Mouse (Mus musculus) right cerebral cortex, postnatal 4 days (tissue): ENCODE data around the gene Wnt3a.
"Not testable (repeated sequence)": the region's sequence is repeated elsewhere in the genome, so short reads cannot be mapped to it uniquely, and the experiment has no call there.

ENCODE experiments used
- DNase-seq: peaks from one replicate; pipeline ENCODE4 v3.0.0-alpha.2; 2022

Wnt3a gene

DNA sequence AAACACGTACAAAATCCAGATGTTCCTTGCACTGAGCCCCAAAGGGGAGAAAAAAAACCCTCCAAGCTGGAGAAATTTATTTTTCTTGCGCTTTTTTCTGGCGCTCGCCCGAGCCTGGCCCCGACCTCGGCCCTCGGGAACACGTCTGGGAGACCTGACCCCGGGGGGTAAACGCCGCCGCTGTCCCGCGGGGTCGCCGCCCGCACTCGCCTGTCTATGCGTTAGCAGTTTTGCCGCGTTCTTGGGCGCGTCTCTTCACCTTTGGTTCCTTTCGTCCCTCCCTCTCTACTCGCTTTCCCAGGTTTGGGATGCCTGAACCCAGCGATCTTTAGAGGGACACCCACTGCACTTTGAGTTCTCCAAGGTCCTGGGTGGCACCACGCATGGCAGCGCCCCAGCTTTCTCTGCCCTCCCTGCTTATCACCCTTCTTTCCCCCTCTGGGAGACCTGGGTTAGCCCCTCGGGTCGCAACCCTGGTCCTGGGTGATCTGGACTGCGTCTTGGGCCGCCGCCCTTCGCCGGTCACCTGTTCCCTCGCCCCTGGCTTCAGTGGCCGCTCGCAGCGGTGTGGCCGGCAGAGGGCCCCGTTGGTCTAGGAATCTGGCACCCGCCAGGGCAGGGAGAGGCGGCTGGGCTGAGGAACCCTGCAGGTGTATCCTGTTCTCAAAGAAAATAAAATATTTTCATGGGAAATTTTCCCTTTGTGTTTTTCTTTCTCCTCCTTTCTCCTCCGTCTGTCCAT is 17.0 kb upstream of the Wnt3a start:
- peak; percentile 74 for DNase-seq

DNA sequence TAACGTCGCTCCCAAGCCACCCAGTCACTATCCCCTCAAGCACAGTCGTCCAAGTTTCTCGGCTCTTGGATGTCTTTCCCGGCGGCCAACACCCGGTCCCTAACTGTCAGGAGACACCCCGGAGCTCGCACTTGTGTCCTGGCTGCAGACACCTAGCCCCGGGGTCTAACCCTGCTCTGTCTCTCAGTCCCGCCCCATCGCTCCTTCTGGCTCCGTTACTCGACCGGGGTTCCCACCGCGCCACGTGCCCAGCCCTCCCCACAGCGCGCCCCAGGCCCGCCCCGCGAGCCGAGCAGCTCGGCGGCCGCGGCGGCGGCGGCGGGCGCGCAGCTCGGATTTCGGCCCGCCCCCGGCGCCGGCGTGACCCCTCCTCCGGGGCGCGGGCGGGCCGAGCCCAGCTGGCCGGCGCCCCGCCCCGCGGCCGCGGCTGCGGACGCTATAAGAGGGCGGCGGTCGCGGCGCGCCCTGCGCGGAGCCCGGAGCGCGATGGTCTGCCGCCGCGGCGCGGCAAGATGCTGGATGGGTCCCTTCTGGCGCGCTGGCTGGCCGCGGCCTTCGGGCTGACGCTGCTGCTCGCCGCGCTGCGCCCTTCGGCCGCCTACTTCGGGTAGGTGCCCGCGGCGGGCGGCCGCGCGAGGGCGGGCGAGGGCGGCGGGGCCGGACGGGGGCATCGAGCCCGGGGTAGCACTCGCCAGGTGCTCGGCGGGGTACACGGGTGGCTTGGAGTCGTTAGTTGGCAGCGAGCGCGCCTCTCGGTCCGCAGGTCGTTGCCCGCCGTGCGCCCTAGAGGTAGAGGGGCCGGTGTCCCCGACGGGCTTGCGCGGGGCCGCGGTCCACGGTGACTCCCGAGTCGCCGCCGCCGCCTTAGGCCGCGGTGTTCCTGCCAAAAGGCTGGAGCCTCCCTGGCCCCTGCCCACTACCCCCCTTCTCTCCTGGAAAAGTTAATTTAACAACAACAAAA is 16.2 kb upstream of the Wnt3a start, which contains the start of gene Wnt9a:
Gene Wnt9a (plus strand): TSS at position 468 of the 961 bp plus-strand sequence.
- peak; percentile 43 for DNase-seq

DNA sequence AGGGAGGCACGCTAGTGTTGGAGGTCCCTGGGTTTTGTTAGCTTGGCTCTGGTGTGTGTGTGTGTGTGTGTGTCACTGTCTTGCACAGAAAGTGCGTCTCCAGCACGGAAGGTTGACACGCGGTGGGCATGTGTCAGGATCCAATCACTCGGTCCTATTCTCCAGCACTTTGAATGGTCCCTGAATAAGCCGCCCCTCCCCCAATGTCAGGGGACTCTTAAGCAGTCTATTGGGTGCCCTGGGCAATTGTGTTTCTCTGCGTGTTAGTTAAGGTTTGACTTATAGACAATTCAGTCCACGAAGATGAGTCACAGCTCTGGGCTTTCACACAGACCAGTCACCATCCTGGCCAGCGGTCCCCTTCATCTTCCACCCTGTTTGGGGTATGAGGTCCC is 15.3 kb upstream of the Wnt3a start:
- DNase-seq: no peak

DNA sequence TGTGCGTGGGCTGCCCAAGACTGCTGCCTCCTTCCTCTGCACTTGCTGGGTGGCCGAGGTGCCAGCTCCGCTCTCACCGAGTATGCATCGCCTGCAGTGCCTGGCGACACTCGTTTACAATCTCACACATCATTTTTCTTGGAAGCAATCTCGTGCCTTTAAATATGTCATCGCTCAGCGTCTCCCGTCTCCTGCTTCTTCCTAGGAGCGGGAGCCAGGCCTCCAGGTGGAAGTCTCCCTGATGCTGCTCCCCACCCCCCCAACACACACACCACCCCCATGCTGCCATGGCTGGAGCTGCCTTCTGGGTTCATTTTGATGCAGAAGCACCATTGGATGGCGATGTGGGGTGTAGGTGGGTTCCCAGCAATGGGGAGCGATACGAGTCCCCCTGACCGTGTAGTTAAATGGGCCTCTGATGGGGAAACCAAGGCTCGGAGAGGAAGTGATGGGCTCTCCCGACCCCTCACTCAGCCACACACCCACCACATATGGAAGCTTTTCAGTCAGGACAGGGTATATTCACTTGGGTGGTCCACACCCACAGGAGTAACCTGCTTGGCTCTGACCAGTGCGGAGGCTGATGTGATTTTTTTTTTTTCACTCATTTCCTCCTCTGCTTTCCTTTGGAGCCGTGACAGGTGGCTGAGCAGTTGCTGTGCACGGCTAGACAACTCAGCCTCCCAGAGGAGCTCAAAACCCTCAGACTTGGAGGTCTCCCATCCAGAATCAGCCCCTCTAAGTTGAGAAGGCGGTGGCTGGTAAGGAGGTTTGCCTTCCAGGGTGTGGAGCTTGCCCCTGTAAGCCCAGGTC is 14.7 kb upstream of the Wnt3a start:
- no peak for DNase-seq

DNA sequence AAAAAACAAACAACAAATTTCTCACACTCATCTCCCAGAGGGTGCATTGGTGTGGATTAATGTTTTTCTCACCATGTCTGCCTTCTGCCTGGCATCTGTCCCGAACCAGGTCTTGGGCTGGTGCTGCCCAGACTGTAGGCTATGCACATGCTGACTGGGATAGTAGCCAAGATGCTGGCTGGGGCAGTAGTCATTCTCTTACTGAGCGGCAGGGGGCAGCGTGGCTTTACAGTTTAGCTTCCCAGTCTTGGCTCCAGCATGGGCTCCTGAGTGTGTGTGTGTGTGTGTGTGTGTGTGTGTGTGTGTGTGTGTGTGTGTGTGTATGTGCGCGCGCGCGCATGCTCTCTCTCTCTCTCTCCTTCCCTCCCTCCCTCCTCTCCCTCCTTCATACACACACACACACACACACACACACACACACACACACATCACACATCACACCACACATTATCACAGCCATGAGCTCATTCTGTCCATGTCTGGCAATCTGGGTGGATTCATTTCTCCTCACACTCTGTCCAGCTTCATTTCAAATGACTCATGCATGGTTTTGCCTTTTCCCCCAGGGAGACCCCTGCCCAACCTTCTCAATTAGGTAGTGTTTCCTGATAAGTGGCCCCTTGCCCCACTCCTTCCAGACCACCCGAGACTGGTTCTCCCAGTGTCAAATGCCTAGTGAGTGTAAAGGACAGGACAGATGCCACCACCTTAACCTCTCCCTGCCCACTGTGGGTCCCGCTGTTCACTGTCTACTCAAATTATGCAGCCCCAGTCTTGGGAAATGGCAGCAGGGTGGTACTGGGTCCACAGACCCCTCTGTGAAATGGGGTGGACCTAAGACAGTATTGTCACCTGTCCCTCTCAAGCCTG is 12.4 kb upstream of the Wnt3a start:
- DNase-seq: peak; percentile 84

DNA sequence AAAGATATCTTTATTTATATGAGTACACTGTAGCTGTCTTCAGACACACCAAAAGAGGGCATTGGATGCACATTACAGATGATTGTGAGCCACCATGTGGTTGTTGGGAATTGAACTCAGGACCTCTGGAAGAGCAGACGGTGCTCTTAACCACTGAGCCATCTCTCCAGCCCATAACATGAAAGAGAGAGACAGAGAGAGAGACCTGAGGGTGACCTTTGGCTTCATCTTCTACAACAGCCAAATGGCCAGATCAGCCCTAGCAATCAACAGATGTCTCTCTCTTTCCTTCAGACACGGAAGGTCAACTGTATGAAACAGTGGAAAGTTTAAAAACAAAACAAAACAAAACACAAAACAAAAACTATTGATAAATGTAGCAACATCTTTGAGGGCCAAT is 10.5 kb upstream of the Wnt3a start:
- not testable (repeated sequence) for DNase-seq

DNA sequence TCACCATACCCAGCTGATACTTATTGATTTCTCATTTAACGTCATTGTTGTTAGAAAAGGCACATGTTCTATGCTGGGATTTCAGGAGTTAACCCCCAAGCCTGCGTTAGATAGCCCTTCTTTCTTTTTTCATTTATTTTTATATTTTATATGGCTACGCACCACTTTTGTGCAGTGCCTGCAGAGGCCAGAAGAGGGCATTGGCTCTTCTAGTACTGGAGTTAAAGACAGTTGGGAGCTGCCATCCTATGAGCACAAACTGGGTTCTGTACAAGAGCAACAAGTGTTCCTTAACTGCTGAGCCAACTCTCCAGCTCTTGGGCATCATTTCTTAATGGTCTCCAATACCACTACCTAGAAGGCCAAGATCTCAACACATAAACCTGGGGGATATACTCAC is 9.6 kb upstream of the Wnt3a start:
- peak; percentile 49 for DNase-seq

DNA sequence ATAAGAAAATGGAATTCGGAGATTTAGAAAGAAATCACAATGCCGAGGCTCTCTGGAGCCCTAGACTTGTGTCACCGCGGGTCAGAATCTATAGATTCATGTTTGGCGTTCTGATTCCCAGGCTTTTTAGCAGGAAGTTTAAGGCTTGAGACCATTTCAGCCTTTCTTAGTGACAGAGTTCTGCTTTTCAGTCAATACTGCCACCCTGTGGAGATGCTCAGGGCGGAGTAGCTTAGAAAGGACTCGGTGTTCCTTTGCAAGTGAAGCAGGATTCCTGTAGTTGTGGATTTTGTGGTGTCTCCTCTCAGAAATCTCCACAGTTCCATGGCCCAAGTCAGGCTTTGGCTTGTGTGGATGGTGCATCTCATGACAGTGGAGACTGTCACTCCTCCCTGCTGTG is 7.4 kb upstream of the Wnt3a start:
- DNase-seq: peak; percentile 68

DNA sequence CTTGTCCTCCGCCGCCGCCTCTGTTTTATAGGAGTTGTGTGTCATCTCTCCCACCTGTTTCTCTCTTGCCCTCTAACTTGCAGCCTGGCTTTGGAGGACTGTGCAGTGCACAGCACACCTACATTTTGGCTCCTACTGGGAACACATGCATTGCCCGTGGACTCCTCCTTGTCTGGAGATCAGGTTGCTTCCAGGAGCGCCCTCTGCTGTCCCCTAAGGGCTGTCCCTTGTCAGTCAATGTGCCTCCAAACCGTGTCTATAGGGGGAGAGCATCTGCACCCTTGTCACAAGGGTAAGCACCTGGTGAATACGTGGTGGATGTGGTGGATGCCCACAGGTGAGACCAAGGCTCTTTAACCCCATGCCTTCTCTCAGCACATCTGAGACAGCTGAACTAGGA is 3.1 kb upstream of the Wnt3a start:
- peak; percentile 50 for DNase-seq

DNA sequence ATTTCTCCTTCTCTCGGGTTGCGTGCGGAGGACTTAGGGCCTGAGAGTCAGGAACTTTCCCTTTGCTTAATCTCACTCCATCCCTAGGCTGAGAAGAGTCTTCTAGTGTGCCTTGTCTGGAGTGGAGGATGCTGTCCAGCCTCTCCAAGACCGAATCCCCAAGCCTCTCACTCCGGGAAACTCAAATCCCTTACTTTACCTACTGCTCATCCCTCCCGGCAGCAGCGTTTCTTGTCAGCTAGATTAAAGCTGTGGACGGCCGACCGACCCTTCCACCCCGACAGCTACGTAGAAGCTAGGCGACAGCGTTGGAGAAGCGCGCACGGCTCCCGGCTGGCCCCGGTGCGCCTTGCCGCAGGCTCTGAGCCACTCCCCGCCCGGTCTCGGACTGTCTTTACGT is 846 bp downstream of the Wnt3a start:
- DNase-seq: no peak

DNA sequence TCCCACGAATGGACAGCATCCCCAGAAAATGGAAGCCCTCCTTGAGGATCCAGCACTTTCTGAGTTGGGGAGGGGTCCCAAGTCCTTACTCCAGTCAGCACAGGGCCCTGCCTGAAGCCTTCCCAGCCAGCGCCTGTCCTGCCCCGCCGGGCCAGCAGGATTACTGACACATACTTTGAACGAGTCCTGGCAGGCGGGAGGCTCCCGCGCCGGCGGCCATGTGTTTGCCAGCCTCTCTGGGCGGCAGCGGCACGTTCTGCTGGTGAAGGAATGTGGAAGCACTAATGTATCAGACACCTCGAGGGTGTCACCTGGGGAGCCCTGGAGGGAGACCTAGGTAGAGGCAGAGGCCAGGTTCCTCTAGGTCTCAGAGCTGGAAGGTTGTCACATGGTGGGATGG is 6.4 kb downstream of the Wnt3a start:
- DNase-seq: no peak

DNA sequence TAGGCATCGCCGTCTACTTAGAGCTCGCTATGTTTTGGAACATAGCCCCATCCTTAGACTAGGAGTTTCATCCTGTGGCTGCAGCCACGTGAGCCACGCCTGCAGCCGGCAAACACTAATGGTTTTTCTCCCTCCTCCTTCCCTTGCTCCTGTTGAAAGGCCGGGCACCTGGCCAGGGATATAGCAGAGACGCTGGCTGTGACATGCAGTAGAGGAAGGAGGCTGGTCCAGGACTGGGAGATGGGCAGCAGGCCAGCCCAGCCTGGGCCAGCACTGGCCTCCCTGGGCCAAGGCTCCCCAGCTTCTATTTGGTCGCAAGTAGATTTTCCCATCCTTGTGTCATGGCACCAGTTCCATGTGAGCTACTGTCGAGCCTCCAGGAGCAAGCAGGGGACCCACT is 7.6 kb downstream of the Wnt3a start:
- DNase-seq: peak; percentile 65

DNA sequence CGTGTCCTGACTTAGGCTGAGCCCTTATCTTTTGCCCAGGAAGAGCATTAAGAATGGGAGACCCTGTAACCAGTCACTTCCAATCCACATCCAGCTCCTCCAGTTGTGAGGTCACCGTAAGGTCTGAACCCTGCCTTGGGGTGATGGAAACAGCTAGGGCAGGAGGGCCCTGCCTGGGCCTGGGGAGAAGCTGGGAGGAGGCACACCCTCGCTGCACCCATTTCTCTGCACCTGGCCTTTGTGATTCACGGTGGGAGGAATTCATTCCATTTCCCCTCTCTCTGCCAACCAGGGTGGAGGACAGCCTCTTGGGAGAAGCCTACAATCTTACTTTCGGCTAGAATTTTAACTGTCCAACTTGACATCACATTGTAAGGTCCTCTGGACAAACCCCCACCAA is 8.4 kb downstream of the Wnt3a start:
- no peak for DNase-seq

DNA sequence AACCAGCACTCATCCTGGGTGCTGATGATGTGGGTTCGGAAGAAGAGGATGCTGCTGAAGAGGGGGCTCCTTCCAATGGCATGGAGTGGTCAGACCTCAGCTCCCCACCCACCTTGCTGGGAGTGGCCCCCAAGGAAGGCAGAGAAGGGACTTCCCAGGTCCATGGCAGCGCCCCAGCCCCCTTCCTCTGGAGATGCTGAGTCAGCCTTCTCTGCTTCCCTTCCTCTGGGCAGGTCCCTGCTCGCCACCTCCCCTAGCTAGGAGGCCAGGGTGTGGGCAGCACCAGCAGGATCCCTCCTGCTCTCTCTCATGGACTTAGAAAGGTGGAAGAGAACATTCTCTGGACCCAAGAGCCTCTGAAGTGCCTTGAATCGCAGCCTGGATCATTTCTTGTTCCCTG is 12.5 kb downstream of the Wnt3a start:
- no peak for DNase-seq

DNA sequence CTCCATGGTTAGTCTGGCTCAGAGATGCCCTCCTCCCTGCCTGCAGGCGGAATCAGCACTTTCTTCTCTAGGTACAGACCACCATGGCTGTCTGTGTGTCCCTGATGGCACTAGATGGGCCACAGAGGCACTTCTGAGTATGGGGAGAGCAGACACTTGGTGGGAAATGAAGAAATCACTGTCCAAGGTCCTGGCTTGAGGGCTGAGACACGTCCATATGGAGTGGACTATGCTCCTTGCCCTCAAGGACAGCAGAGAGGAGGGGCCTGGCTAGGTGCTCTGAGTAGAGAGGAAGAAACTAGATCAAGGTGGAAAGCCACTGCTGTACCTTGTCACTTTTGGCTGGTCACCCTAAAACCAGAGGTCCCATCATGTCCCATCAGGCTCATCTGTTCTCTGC is 13.7 kb downstream of the Wnt3a start:
- DNase-seq: no peak

DNA sequence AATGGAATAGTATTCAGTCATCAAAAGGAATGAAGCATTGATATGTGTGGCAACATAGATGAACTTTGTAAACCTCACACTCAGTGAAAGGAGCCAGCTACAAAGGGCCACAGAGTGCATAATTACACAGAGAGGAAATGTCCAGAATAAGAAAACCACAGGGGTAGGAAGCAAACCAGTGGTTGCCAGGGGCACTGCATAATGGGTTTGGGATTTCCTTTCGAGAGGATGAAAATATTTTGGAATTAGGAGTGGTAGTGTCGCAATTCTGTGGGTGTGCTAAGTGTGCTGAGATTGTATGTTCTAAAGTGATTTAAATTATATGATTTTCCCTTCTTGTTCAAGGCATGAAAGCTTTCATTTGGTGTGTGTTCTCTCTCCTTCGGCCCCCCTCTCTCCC is 16.4 kb downstream of the Wnt3a start:
- no peak for DNase-seq

DNA sequence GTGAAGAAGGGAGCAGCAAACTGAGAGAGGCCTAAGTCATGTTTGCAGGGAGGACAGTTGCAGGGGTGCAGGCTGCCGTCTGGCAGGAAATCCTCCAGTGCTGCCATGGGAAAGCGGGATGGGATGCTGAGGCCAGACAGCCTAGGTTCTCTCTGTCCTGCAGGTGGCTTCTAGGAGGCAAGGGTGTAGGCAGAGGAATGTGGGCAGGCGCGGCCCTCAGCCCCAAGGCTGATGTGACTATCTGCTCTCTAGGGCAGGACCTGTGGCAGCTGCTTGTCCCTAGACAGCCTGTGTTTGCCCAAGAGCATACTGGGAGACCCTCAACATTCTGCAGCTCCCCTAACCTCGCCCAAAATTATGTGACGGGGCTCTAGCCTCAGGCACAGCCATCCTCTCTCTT is 23.8 kb downstream of the Wnt3a start:
- no peak for DNase-seq

DNA sequence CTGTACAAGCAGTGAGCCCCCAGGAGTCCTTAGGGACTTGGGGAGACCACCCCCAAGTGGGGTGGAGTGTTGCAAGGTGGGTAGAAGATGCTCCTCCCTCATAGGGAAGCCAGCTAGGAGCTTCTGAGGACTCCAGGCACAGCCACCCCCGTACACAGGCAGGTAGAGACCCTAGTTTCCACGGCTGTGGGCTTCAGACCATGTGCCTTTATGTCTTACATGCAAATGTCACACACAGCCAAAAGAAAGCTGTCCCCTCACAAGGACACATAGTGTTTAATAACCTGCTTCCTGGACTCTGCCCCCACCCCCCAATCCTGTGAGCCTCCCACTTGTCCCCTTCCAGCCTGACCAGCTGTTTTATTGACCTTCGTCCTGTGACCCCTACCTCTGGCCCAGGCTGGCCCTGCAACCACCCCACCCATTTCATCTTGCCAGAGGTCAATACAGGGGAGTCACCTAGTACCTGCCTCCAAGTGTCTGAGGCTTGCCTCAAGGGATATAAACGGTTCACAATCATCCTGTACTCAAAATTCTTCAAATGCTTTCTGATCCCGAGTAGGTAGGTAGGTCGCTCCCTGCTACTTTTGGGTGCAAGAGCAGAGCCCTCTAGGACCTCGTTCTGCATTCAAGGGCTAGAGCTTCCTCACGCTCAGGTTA is 25.3 kb downstream of the Wnt3a start:
- DNase-seq: no peak

DNA sequence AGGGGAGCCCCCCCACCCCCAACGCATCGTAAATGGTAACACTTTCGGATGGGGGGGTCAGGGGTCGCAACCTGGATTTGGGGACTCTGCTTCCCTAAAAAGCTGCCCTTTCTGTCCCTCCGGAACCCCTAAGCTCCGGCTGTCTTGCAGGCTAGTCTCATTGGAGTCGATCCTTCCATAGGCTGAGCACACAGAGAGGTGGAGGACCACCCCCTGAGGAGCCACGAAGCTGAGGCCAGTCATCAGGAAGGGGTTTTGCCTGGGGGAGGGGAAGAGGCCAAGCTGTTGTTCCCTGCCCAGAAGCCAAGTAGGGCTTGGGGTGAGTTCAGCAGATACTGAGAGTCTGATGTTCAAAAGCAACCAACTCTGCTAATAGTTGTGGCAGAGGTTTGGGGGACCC is 26.0 kb downstream of the Wnt3a start:
- DNase-seq: no peak

DNA sequence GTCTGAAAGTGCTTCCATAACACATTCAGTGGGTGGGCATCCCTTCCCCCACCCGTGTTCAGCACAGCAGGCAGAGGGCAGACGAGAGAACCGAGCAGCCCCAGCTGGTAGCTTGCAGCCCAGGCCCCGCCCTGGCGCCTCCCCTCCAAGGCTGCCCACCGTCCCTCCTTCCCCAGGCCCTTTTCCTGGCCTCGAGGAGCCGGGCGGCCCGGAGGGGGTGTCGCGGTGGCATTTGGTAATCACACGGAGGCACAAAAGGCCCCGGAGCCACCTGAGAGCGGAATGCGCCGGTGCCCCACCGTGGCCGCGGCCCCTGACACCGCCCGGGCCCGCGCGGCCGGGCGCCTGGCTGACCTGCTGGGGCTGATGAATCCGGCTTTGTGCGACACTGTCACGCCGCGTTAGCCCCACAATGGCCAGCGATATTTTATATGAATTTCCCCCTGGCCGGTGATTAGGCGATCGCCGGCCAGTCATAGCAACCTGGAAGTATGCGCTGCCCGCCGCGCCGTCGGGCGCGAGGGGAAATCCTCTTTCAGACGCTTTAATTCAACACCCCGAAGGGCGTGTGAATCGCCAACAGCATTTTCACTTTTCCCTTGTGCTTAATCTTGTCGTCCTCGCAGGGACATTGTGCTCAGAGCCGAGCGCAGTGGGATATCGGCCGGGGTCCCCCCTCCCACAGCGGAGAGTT is 26.5 kb downstream of the Wnt3a start:
- peak; percentile 68 for DNase-seq

DNA sequence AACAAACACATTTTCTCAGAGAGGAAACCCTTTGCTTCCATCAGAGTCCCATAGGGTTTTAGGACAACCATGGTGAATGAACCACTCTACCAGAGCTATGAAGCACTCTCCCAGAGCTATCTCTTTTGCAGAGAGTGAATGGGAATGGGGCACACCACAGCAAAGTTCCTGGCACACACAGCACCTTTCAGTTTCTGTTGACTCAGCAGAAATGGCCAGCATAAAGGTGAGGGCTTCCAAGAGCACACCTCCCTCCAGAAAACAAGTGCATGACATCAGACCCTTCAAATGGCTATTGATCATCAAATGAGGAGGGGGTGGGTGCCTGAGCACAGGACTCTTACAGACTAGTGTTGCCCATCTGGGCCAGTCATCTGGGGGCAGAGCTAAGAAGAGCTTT is 28.2 kb downstream of the Wnt3a start:
- DNase-seq: no peak
